Mouse (Mus musculus): ENCODE results near the gene Vps53. TPM values are rescaled to one million over a fixed set of nuclear protein-coding genes. Genes with fewer than 3 reads are reported as not detected.
A peak's percentile ranks its signal among the peaks of the same experiment; 100 is the strongest.

Gene Vps53
- polyA plus RNA-seq, 1 experiment from 2014 or later, result 39.7 TPM

DNA sequence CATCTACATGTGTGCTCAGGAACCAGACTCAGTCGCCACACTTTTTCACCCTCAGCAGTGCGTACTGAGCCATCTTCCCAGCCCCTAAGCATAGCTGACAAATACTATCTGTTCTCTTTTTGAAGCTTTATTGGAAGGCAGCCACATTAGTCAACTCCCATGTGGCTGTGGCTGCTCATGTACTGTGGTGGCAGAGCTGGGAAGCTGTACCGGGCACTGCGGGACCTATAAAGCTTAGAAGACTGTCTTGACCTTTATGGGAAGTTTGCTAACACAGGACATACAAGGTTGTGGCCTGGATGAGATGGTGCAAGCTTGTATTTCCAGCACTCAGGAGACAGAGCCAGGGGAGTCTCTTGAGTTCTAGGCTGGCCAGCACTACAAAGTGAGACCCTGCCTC is 12.8 kb downstream of the Vps53 start:
- Histone ChIP-seq H3K4me2 (no peak overlapping the region), H3K36me3 (0 out of 2 replicates have a peak, but pooled peaks cover 3% of the 10 kb centered on the region), H3K27ac (no peak overlapping the region), H3K4me1 (0 out of 2 replicates have a peak, but pooled peaks cover 2% of the 10 kb centered on the region), H3K9ac (no peak overlapping the region), H3K27me3 (replicated peaks) (no peaks in the 10 kb centered on the region), H3K9me3 (no peaks in the 10 kb centered on the region), H3K4me3 (replicated peaks) (no peak overlapping the region)
- WGBS, result 85% methylated on average over 4 of the region's 4 CpGs
- ATAC-seq (ENCODE audit: insufficient read depth, low FRiP score, low read depth), result no peak

DNA sequence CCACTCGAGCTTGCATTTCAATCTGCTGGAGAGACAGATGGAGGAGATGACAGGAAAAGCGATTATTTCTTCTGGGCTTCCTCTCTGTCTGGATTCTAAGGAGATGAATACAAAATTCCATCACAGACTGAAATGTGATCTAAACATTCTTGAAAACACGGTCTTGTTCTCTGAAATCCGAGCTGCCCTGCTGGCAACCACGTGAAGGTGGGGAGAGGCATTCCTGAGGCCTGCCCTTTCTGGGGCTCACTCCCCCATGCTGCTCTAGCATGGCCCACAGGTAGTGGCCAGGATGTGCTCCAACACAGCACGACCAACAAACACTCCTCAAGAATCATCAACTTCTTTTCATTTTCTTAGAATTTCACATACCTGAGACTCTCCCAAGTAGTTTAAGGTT is 19.2 kb downstream of the Vps53 start:
- no peaks in the 10 kb centered on the region for H3K27me3 ChIP-seq (replicated peaks)
- H3K36me3 ChIP-seq, result peaks cover 9% of the 10 kb centered on the region
- H3K4me2 ChIP-seq, result no peak overlapping the region
- ATAC-seq (ENCODE audit: insufficient read depth, low FRiP score, low read depth), result no peak
- no peaks in the 10 kb centered on the region for H3K9me3 ChIP-seq
- H3K27ac ChIP-seq, result no peak overlapping the region
- no peak overlapping the region for H3K4me3 ChIP-seq (replicated peaks)
- 28% methylated on average over 6 of the region's 6 CpGs for WGBS
- no peaks in the 10 kb centered on the region for H3K4me1 ChIP-seq
- H3K9ac ChIP-seq, result no peak overlapping the region

DNA sequence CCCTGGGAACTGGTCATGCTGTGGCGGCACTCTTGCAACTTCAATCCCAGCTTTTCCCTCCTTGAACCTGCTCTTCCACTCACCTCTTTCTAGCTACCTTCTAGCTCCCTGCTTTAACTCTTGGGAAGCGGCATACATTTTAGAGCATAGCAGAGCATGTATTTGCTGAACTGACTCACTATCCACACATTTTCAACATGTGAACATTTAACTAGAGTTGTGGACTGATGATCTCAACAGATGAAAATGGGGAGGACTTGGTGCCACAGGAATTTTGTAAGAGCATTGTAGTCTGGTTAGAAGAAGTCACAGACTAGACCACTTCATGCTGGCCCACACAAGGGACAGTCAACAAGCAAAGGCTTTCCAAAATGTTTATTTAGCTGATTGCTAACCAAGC is 21.1 kb downstream of the Vps53 start:
- Histone ChIP-seq H3K27ac (no peak overlapping the region), H3K4me2 (no peak overlapping the region), H3K4me3 (replicated peaks) (no peak overlapping the region), H3K4me1 (no peaks in the 10 kb centered on the region), H3K9me3 (no peaks in the 10 kb centered on the region), H3K27me3 (replicated peaks) (no peaks in the 10 kb centered on the region), H3K36me3 (peaks cover 11% of the 10 kb centered on the region), H3K9ac (no peak overlapping the region)
- no peak for ATAC-seq (ENCODE audit: insufficient read depth, low FRiP score, low read depth)
- WGBS, result 86% methylated on average over 2 of the region's 2 CpGs

DNA sequence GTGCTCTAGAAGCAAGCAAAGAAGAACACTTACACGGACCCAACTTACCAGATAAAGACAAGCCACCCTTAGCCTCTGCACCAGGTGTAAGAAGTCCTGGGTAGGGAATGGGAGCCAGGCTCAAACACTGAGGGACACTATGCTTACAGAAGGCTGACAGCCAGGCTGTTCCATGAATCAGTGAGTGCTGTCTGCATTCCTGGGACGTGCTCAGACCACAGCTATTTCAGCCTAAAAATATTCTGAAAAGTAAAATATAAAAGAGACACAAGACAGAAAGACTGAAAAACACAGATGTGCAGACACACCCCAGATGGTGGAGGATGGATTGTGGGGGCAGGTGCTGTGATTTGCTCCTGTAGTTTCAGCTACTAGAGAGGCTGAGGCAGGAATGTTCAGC is 24.6 kb downstream of the Vps53 start:
- 69% methylated on average over 2 of the region's 2 CpGs for WGBS
- no peaks in the 10 kb centered on the region for H3K9me3 ChIP-seq
- no peak overlapping the region for H3K27ac ChIP-seq
- no peaks in the 10 kb centered on the region for H3K27me3 ChIP-seq (replicated peaks)
- H3K36me3 ChIP-seq, result peaks cover 8% of the 10 kb centered on the region; the same call in 1 of the 2 replicates
- no peak overlapping the region for H3K9ac ChIP-seq
- H3K4me1 ChIP-seq, result no peaks in the 10 kb centered on the region
- ATAC-seq (ENCODE audit: insufficient read depth, low FRiP score, low read depth), result no peak
- no peak overlapping the region for H3K4me2 ChIP-seq
- H3K4me3 ChIP-seq (replicated peaks), result no peak overlapping the region

DNA sequence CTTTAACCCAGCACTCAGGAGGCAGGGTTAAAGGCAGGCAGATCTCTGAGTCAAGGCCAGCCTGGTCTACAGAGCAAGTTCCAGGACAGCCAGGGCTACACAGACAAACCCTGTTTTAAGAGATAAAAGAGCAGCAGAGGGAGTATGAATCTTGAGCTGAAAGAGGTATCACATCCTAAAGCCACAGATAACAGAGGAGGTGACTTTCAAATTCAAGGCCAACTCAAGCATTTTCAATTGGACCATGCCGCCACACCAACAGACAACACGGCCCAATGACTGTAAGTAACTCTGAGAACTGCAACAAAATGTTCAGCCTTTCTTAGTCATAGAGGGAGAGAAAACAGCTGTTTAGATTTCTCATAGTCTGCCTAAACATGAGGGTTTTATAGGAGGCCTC is 25.2 kb downstream of the Vps53 start:
- Histone ChIP-seq H3K9ac (no peak overlapping the region), H3K9me3 (no peaks in the 10 kb centered on the region), H3K27me3 (replicated peaks) (no peaks in the 10 kb centered on the region), H3K4me2 (no peak overlapping the region), H3K4me3 (replicated peaks) (no peak overlapping the region), H3K27ac (no peak overlapping the region), H3K36me3 (peaks cover 4% of the 10 kb centered on the region; the same call in 1 of the 2 replicates), H3K4me1 (no peaks in the 10 kb centered on the region)
- 86% methylated on average over 2 of the region's 2 CpGs for WGBS
- no peak for ATAC-seq (ENCODE audit: insufficient read depth, low FRiP score, low read depth)

DNA sequence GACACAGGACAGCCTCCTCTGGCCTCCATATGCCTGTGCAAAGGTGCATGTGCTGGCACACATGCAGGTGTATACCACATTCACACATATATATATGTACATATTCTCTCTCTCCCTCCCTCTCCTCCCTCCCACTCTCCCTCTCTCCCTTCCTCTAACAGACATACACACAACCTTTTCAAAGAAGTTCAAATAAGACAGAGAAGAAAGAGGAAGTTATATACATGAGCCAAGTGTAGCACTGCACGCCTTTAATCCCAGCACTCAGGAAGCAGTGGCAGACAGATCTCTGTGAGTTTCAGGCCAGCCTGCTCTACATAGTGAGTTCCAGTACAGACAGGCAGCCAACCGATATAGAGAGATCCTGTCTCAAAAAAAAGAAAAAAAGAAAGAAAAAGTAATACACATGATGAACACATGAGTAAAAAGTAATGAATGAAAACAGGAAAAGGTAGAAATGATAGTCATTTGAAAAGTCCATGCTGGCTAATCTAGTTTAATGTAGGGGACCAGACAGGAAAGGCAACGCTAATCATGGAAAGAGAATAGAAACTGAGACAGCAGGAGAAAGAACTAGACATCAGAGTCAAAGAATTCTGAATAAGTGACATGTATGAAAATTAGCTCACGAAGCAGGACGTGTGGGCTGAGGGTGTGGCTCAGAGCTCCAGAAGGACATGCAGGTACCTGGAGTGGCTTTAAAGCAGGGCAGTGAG is 26.1 kb downstream of the Vps53 start:
- H3K27ac ChIP-seq, result no peak overlapping the region
- no peak overlapping the region for H3K4me2 ChIP-seq
- H3K4me1 ChIP-seq, result peaks cover 3% of the 10 kb centered on the region; the same call in 1 of the 2 replicates
- WGBS, result 78% methylated on average over 5 of the region's 5 CpGs
- H3K4me3 ChIP-seq (replicated peaks), result no peak overlapping the region
- no peaks in the 10 kb centered on the region for H3K9me3 ChIP-seq
- no peak overlapping the region for H3K9ac ChIP-seq
- no peak for ATAC-seq (ENCODE audit: insufficient read depth, low FRiP score, low read depth)
- peaks cover 2% of the 10 kb centered on the region; the same call in 1 of the 2 replicates for H3K36me3 ChIP-seq
- H3K27me3 ChIP-seq (replicated peaks), result no peaks in the 10 kb centered on the region

DNA sequence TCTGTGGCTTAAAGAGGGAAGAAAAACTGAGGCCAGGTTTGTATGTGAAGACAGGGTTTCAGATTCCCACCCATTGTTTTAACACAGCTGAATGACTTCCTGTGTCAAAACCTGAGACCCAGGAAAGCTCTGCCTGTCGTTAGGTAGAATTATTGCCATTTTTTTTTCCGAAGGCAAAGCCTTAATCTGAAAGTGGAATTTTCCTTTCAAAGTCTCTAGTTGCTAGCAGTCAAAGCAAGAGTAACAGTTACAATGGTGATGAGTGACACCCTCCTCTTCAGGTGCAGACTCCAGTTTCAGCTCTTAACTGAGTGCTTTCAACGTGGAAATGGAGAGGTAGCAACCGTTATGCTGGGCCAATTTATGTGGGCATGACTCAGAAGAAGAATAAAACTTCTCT is 28.5 kb downstream of the Vps53 start:
- Histone ChIP-seq H3K4me3 (replicated peaks) (no peak overlapping the region), H3K4me1 (peaks cover 19% of the 10 kb centered on the region; the same call in 1 of the 2 replicates), H3K27ac (no peak overlapping the region; the same call in 1 of the 2 replicates), H3K27me3 (replicated peaks) (no peaks in the 10 kb centered on the region), H3K9ac (no peak overlapping the region), H3K9me3 (no peaks in the 10 kb centered on the region), H3K4me2 (no peak overlapping the region), H3K36me3 (peaks cover 2% of the 10 kb centered on the region; the same call in 1 of the 2 replicates)
- 43% methylated on average over 4 of the region's 4 CpGs for WGBS
- ATAC-seq (ENCODE audit: insufficient read depth, low FRiP score, low read depth), result no peak

DNA sequence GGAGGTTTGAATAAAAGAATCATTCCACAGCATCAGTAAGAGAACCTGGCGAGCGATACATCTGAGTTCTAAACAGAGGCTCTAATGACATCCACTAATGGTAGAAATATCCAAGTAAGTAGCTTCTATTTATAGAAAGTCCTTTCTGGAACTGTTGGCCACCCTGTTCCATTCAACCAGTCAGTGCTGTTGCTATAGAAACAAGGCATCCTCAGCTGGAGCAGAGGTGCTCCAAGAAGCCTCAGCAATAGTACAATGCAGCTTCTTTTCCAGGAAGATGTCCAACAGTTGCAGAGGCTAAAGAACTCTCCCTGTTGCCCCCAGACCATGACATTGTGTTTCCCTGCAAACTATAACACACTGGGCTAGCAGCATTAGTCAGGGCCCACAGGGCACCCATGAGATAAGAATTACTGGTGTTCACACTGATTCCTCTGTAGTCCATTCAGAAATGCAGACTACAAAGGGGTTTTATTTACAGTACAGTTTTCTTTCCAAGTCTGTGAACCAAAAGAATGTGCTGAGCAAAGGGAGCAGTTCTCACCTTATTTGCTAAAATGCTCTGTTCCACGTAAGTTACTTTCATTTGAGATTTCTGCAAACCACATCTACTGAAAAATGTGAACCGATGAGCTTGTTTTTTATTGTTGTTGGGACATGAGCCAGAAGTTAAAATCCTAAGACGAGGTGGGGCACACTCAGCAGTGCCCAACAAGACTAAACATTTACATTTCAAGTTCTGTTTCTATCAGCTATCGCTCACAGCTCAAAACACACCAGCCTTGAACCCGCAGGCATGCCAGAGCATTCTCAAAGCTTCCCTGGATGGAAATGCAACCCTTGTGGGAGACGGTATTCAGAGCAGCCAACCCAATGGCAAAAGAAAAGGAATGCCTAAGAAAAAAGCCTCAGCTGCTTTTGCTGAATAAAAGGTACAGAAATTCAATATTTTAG is 31.1 kb downstream of the Vps53 start:
- no peaks in the 10 kb centered on the region for H3K36me3 ChIP-seq
- peak overlapping the region; percentile 20; the same call in 1 of the 2 replicates for H3K4me2 ChIP-seq
- peak overlapping the region; percentile 71 for H3K27ac ChIP-seq
- H3K4me1 ChIP-seq, result peaks cover 20% of the 10 kb centered on the region; the same call in 1 of the 2 replicates
- H3K9ac ChIP-seq, result no peak overlapping the region
- WGBS, result 39% methylated on average over 8 of the region's 8 CpGs
- no peaks in the 10 kb centered on the region for H3K9me3 ChIP-seq
- no peaks in the 10 kb centered on the region for H3K27me3 ChIP-seq (replicated peaks)
- peak; percentile 64; the same call in 1 of the 2 replicates for ATAC-seq (ENCODE audit: insufficient read depth, low FRiP score, low read depth)
- H3K4me3 ChIP-seq (replicated peaks), result no peak overlapping the region

DNA sequence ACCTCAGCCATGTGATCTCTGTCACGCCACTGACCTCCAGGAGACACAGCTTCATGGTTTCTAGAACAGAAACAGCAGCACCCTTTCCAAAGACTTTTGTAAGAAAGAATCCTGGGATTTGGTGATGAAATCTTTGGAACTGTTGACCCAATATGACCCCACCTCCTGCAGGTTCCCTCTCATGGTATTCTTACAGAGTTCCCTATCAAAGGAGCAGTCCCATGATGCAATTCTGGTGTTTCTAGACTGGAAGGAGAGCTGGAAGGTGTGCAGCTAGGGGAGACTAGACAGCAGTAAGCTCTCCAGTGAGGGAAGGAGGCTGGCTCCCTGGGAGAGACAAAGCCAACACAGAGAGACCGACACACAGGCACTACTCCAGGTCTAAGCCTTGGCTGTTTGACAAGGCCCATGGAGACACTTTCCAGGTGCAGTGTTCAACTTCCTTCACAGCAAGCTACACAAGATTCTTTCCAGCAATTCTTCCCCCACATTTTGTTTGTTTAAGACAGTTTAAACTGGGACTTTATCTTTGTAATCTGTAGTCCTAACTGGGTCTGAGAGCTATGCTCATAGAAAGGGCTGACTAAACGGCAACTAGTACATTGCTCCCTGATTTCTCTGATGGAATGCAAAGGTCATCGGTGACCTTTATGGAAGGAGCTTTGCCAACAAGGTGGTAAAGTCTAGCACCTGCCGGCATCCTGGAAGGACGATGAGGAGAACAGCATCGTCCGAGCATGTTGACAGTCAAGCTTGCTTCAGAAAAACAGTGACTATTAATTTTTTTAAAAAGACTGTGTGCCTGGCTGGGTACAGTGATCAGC is 33.0 kb downstream of the Vps53 start:
- Histone ChIP-seq H3K4me3 (replicated peaks) (no peak overlapping the region), H3K36me3 (no peaks in the 10 kb centered on the region), H3K9me3 (no peaks in the 10 kb centered on the region), H3K27ac (peak overlapping the region; percentile 61), H3K9ac (no peak overlapping the region), H3K4me1 (peaks cover 20% of the 10 kb centered on the region; the same call in 1 of the 2 replicates), H3K27me3 (replicated peaks) (no peaks in the 10 kb centered on the region), H3K4me2 (no peak overlapping the region)
- WGBS, result 68% methylated on average over 8 of the region's 8 CpGs
- peak; percentile 56; the same call in 1 of the 2 replicates for ATAC-seq (ENCODE audit: insufficient read depth, low FRiP score, low read depth)

DNA sequence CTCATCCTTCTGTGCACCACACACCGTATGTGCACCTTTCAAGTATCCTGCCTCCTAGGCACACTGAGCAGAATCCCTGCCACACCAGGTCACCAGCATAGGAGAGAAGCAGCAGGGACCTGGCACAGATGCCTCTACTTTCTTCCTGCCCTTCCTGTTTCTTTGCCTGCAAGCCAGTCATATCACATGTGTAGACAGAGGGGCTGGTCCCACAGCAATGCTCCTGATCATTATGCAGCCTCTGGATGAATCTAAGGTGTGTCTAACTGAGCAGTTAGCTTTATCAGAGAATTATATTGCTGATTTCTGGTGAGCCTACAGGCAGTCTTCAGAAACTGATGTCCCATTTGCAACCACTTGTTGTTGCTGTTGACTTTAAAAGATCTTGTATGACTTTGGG is 34.3 kb downstream of the Vps53 start:
- no peak overlapping the region for H3K27ac ChIP-seq
- 96% methylated on average over 1 of the region's 1 CpGs for WGBS
- no peaks in the 10 kb centered on the region for H3K36me3 ChIP-seq
- no peak for ATAC-seq (ENCODE audit: insufficient read depth, low FRiP score, low read depth)
- no peak overlapping the region for H3K4me2 ChIP-seq
- H3K9ac ChIP-seq, result no peak overlapping the region
- H3K4me1 ChIP-seq, result peaks cover 20% of the 10 kb centered on the region; the same call in 1 of the 2 replicates
- H3K27me3 ChIP-seq (replicated peaks), result no peaks in the 10 kb centered on the region
- H3K4me3 ChIP-seq (replicated peaks), result no peak overlapping the region
- H3K9me3 ChIP-seq, result no peaks in the 10 kb centered on the region

DNA sequence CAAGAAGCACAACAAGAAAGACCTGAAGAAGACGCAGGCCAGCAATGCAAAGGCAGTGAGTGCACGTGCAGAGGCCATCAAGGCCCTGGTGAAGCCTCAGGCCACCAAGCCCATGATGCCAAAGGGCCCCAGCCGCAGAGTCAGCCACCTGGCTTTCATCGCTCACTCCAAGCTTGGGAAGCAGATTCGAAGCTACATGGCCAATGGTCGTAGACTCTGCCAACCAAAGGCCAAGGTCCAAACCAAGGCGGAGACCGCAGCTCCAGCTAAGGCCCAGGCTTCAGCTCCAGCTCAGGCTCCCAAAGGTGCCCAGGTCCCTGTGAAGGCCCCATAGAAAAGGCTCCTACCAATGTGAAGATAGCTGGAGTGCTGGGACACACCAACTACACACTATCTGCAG is 35.1 kb downstream of the Vps53 start:
- Histone ChIP-seq H3K4me2 (no peak overlapping the region), H3K36me3 (no peaks in the 10 kb centered on the region), H3K4me3 (replicated peaks) (no peak overlapping the region), H3K27ac (peak overlapping the region; percentile 11; the same call in 1 of the 2 replicates), H3K9ac (no peak overlapping the region), H3K27me3 (replicated peaks) (no peaks in the 10 kb centered on the region), H3K4me1 (peaks cover 20% of the 10 kb centered on the region; the same call in 1 of the 2 replicates), H3K9me3 (no peaks in the 10 kb centered on the region)
- ATAC-seq (ENCODE audit: insufficient read depth, low FRiP score, low read depth), result no peak
- WGBS, result 93% methylated on average over 8 of the region's 8 CpGs

All from stomach, embryonic 15.5 days (tissue).